Mouse (Mus musculus) embryonic facial prominence, embryonic 10.5 days (tissue): ENCODE data around the gene Syt8. TPM values are rescaled to one million over a fixed set of nuclear protein-coding genes. Genes with fewer than 3 reads are reported as not detected.

Source experiments
- DNase-seq: peaks from one replicate; pipeline ENCODE4 v3.0.0-alpha.2; 2017; ENCODE audit warnings: low spot score
- H3K27ac ChIP-seq: fragments of 300-500 bp; sonication (generic); replicated peaks from 2 replicates; pipeline ENCODE4 v1.5.1; 2016; ENCODE audit warnings: mild to moderate bottlenecking
- H3K27me3 ChIP-seq: fragments of 300-500 bp; sonication (generic); replicated peaks from 2 replicates; pipeline ENCODE4 v1.6.1; 2016; ENCODE audit warnings: low read depth, mild to moderate bottlenecking; ENCODE audit not compliant: poor library complexity, severe bottlenecking
- H3K36me3 ChIP-seq: fragments of 300-500 bp; sonication (generic); replicated peaks from 2 replicates; pipeline ENCODE4 v1.6.1; 2016; ENCODE audit warnings: mild to moderate bottlenecking, moderate library complexity
- H3K4me1 ChIP-seq: fragments of 300-500 bp; sonication (generic); 2 replicates; pipeline ENCODE4 v1.6.1; 2016
- H3K4me3 ChIP-seq: fragments of 300-500 bp; sonication (generic); 2 replicates; pipeline ENCODE4 v1.5.1; 2016; ENCODE audit warnings: mild to moderate bottlenecking, moderate library complexity
- H3K9me3 ChIP-seq: fragments of 300-500 bp; sonication (generic); 2 replicates; pipeline ENCODE4 v1.6.1; 2016; ENCODE audit warnings: mild to moderate bottlenecking
- WGBS: fragments of 180-500 bp; shearing (Covaris S2); methylation state at CpG from one replicate; pipeline ENCODE4 v1.1.7; 2016; 5-methylcytosine and 5-hydroxymethylcytosine counted together
- polyA plus RNA-seq: library from polyadenylated mRNA; unstranded; fragments of >200 nt; fragmentation: Nextera tagmentation; extraction: Ambion mirVana; gene quantifications from 2 replicates; pipeline ENCODE4 v1.2.1, GENCODE M21; 2016

The Syt8 gene
- polyA plus RNA-seq, 1 experiment from 2014 or later: not detected

DNA sequence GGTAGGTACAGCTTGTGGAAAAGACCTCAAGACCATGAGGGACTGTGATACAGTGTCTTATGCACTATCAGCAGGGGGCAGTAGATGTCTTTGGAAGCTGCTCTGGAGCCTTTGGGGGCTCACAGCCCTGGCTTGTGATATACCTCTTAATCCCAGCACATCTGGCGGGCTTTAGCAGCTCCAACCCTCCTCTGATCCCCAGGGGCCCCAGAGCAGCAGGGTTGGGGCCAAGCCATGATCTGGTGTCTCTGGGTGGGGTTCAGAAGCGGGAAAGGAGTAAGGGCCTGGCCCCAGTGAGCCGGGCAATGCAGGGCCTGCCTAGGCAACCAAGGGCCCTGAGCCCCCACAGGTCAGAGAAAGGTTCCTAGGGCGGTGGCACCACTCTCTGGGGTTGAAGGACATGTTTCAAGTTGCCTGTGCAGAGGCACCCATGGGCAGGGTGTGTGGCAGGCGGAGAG, 6.0 kb downstream of the Syt8 start:
- Histone ChIP-seq H3K36me3 (no peaks in the 10 kb centered on the region), H3K27me3 (no peaks in the 10 kb centered on the region), H3K27ac (peak overlapping the region; percentile 80), H3K9me3 (no peaks in the 10 kb centered on the region), H3K4me3 (no peak overlapping the region), H3K4me1 (peaks cover 34% of the 10 kb centered on the region)
- peak; percentile 77 for DNase-seq
- 52% methylated on average over 5 of the region's 5 CpGs for WGBS

DNA sequence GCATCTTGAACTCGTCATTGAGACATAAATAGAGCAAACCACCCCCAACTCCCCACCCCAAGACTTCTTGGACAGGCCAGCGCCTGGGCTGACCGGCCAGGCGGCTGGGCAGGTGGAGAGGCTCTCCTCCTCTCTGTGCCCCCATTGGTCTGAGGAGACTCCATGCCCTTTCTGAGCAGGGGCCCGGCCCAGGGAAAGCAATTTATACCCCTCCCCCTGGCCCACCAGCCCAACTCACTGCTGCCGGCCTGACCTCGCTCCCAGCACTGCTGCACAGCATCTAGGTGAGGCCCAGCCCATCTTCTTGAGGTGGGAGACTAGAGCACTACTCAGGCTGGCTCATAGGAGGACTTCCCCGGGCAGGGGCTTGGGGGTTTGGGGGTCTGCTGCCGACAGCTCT, 6.9 kb downstream of the Syt8 start, which contains the start of gene Tnni2:
Gene Tnni2 (plus strand): TSS at position 224 of the 400 bp plus-strand sequence.
- no peak for DNase-seq
- H3K4me1 ChIP-seq: peaks cover 34% of the 10 kb centered on the region
- no peaks in the 10 kb centered on the region for H3K9me3 ChIP-seq
- H3K27ac ChIP-seq: peak within 1 kb of the TSS; percentile 80
- H3K27me3 ChIP-seq: no peaks in the 10 kb centered on the region
- no peaks in the 10 kb centered on the region for H3K36me3 ChIP-seq
- H3K4me3 ChIP-seq: no peak within 1 kb of the TSS
- 79% methylated on average over 9 of the region's 9 CpGs for WGBS

DNA sequence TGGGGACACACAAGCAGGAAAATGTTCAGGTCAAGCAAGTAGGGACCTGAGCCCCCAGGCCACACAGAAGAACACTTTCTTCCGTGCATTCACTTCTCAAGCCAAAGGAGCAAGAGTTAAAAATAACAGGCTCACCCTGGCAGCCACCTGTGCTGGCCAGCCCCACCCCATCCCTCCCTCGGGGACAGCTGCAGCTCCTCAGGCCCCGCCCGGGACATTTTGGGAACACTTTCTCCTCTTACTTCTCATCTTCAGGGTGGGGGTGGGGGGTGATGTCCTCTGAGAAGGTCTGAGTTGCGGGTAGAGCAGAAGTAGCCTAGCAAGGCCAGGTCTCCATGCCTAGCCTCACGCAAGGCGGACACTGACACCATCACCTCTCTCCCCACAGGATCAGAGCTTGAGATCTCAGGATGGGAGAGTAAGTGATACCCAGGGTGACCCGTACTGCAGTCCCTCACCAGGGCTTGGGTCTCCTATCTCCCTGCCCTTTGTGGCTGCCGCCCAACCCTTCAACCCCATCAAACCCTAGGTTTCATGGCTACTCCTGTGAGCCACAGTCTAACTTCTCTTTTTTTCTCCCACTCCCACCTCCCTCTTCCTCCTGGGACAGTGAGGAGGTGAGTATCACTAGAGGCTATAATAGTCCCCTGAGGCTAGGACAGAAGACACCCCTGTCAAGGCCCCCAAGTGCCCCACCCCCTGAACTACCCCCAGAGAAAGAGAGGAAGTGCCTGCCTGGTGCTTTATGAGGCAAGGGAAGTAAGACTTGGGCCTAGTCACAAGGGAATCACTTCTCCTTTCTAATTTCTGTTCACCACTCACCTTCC, 7.6 kb downstream of the Syt8 start:
- H3K27me3 ChIP-seq: no peaks in the 10 kb centered on the region
- peak overlapping the region; percentile 80 for H3K27ac ChIP-seq
- no peak for DNase-seq
- no peaks in the 10 kb centered on the region for H3K36me3 ChIP-seq
- WGBS: 79% methylated on average over 9 of the region's 9 CpGs
- no peak overlapping the region for H3K4me3 ChIP-seq
- H3K9me3 ChIP-seq: no peaks in the 10 kb centered on the region
- peaks cover 34% of the 10 kb centered on the region for H3K4me1 ChIP-seq

DNA sequence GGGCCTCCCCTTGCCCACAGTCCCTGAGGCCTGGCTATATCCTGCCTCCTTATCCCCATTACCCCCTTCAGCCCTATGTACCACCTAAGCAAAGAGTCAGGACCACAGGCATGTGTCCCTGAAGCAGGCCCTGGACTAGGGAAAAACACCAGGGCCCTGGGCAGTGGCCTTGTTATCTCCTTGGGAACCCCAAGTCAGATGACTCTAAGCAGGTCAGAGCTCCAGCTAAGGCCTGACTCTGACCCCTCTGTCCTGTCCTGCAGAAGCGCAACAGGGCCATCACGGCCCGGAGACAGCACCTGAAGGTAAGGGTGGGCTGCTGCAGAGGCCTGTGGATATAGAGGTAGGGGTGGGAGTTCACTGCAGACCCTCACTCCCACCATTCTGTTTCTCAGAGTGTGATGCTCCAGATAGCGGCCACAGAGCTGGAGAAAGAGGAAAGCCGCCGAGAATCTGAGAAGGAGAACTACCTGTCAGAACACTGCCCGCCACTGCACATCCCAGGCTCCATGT, 8.3 kb downstream of the Syt8 start:
- Histone ChIP-seq H3K27me3 (no peaks in the 10 kb centered on the region), H3K4me1 (peaks cover 34% of the 10 kb centered on the region), H3K27ac (peak overlapping the region; percentile 80), H3K36me3 (no peaks in the 10 kb centered on the region), H3K9me3 (no peaks in the 10 kb centered on the region), H3K4me3 (no peak overlapping the region)
- no peak for DNase-seq
- 89% methylated on average over 7 of the region's 7 CpGs for WGBS

DNA sequence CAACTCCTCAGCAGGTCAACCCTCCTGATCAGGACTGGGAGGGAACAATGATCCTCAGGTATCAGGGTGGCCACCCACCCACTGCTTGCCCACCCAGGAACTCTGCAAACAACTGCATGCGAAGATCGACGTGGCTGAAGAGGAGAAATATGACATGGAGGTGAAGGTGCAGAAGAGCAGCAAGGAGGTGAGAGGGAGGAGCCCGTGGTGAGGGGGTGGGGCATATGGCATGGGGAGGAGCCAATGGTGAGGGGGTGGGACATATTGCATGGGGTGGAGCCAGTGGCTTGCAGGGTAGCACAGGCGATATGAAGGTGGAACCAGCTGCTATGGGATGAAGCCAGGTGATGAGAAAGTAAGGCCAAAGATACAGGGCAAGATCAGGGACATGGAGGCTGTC, 8.8 kb downstream of the Syt8 start:
- Histone ChIP-seq H3K27ac (peak overlapping the region; percentile 55; the same call in 1 of the 2 replicates), H3K27me3 (no peaks in the 10 kb centered on the region), H3K4me3 (no peak overlapping the region), H3K36me3 (no peaks in the 10 kb centered on the region), H3K4me1 (peaks cover 34% of the 10 kb centered on the region), H3K9me3 (no peaks in the 10 kb centered on the region)
- WGBS: 88% methylated on average over 5 of the region's 5 CpGs
- no peak for DNase-seq

DNA sequence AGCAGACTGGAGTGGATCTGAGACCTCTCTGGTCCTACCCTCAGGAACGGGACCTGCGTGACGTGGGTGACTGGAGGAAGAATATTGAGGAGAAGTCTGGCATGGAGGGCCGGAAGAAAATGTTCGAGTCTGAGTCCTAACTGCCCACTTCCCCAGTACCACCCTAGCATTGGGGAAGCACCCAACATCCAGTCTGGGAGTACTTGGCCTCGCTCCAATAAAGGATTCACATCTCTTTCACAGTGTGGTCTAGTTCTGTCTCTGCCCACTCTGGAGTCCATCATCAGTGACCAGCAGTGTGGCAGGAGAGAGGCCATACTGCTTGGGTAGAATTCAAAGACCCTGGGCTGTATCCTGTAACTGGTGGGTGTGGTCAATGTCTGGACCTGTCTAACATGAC, 9.5 kb downstream of the Syt8 start:
- Histone ChIP-seq H3K4me1 (peaks cover 34% of the 10 kb centered on the region), H3K9me3 (no peaks in the 10 kb centered on the region), H3K27ac (peak overlapping the region; percentile 55), H3K4me3 (no peak overlapping the region), H3K36me3 (no peaks in the 10 kb centered on the region), H3K27me3 (no peaks in the 10 kb centered on the region)
- 87% methylated on average over 6 of the region's 6 CpGs for WGBS
- no peak for DNase-seq

DNA sequence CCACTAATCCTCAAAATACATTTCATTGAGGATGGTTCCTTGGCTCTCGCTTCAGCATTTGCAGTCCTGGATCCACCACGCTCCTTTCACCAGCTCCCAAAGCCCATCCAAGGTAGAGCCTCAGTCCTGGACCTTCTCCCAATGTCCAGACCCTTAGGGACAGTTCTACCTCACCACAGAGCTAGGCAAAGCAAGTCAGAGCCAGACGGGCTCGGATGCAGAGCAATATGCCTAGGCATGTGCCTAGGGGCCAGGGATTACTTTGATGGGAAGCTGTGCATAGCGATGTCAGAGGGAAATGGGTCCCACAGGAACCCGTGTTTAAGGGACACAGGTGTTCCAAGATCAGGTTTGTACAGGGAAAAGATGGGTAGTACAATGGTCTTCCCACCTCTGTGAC, 10.7 kb downstream of the Syt8 start:
- Histone ChIP-seq H3K4me1 (peaks cover 27% of the 10 kb centered on the region), H3K27me3 (no peaks in the 10 kb centered on the region), H3K4me3 (no peak overlapping the region), H3K27ac (peak overlapping the region; percentile 55; the same call in 1 of the 2 replicates), H3K9me3 (no peaks in the 10 kb centered on the region), H3K36me3 (no peaks in the 10 kb centered on the region)
- 85% methylated on average over 6 of the region's 6 CpGs for WGBS
- DNase-seq: no peak

DNA sequence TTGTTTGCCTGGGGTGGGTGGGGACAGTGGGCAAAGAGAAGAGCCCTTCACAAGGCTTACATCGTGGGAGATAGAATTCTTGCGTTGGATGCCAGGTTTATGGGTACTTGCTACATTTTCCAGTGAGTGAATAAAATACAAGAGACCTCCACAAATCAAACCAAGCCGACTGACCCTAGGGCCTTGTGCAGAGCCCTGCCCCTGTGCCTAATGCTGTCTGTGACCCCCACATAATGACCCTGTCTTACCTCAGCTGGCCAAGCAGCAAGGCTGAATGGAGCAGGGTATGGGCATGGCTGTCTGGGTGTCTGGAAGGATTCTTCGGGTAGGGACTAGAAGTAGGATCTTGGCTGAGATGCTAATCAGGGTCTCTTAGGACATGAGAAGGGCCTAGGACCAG, 11.6 kb downstream of the Syt8 start:
- 91% methylated on average over 4 of the region's 4 CpGs for WGBS
- no peak overlapping the region for H3K4me3 ChIP-seq
- no peak overlapping the region for H3K27ac ChIP-seq
- H3K36me3 ChIP-seq: no peaks in the 10 kb centered on the region
- no peaks in the 10 kb centered on the region for H3K27me3 ChIP-seq
- no peaks in the 10 kb centered on the region for H3K9me3 ChIP-seq
- DNase-seq: no peak
- peaks cover 18% of the 10 kb centered on the region for H3K4me1 ChIP-seq

DNA sequence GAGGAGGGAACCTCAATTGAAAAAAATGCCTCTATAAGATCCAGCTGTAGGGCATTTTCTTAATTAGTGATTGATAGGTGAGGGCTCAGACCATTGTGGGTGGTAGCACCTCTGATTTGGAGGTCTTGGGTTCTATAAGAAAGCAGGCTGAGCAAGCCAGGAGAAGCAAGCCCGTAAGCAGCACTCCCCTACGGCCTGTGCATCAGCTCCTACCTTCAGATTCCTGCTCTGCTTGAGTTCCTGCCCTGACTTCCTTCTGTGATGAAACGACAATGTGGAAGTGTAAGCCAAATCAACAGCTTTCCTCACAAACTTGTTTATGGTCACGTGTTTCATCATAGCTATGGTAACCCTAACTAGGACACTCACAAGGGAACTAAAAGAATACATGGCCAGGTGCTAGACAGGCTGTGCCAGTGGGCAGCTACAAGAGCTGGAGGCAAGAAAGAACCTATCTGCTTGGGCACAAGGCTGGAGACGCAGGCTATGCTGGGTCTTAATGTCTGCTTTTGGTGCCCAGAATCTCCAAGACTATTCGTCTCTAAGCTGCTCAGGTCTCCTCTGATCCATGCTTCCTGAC, 14.5 kb downstream of the Syt8 start:
- no peak overlapping the region for H3K4me3 ChIP-seq
- 83% methylated on average over 6 of the region's 6 CpGs for WGBS
- DNase-seq: no peak
- no peaks in the 10 kb centered on the region for H3K36me3 ChIP-seq
- H3K4me1 ChIP-seq: peaks cover 9% of the 10 kb centered on the region
- no peaks in the 10 kb centered on the region for H3K9me3 ChIP-seq
- H3K27ac ChIP-seq: no peak overlapping the region; the same call in 1 of the 2 replicates
- H3K27me3 ChIP-seq: no peaks in the 10 kb centered on the region

DNA sequence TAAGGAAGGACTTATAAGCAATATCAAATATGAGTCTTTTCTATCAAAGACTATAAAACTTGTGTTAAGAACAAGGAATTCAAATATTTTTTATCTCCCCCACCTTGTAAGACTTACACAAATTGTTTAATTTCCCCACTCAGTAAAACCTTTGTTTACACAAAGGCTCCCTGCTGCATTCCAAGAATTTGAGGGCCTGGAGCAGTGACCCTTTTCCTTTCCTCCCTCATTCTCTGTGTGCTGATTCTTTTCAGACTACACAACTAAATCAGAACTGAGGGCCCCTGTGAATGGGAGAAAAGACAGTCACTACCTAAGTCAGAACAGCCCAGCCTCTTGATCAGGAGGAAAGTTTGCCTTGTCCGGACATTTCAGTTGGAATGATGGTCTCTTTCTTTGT, 20.1 kb downstream of the Syt8 start:
- peak overlapping the region; percentile 93 for H3K27ac ChIP-seq
- no peaks in the 10 kb centered on the region for H3K27me3 ChIP-seq
- H3K4me1 ChIP-seq: peaks cover 64% of the 10 kb centered on the region
- no peaks in the 10 kb centered on the region for H3K9me3 ChIP-seq
- WGBS: 28% methylated on average over 1 of the region's 1 CpGs
- H3K36me3 ChIP-seq: no peaks in the 10 kb centered on the region
- no peak for DNase-seq
- H3K4me3 ChIP-seq: no peak overlapping the region

DNA sequence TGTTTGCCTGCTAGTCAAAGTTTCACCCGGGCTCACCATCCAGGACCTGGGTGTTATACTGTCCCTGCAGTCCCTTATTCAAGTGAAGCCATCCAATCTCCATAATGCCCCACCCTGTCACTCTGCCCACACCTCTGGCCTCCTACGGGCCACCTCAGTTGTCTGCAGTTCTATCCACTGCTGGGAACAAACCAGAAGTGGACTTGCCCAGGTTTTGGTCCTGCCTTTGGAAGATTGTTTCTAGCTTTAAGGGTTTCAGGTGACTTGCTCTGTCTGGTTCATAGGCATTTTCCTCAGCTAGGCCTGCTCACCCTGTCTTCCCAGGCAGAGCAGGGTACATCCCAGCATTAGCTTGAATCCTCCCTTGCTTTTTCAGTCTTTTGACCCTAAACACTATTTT, 20.6 kb downstream of the Syt8 start:
- H3K9me3 ChIP-seq: no peaks in the 10 kb centered on the region
- DNase-seq: no peak
- H3K4me3 ChIP-seq: no peak overlapping the region
- peaks cover 66% of the 10 kb centered on the region for H3K4me1 ChIP-seq
- H3K27ac ChIP-seq: peak overlapping the region; percentile 93
- no peaks in the 10 kb centered on the region for H3K27me3 ChIP-seq
- 60% methylated on average over 2 of the region's 2 CpGs for WGBS
- H3K36me3 ChIP-seq: no peaks in the 10 kb centered on the region

DNA sequence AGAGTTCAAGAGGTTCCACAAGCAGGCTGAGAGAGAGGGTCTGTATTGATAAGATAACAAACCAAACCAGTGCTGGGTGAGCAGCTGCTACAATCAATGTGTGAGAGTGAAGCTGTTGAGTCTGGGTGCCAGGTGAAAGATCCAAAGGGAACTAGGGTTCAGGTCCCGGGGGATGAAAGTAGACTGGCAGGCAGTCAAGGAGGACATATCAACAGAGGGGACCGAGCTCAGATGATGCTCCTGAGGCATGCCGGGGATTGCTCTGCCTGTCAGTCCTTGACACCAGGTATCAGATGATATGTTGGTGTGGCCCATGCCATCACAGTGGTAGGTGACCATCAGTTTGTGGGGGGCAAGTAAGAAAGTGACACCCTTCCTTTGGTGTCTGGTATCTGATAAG, 22.2 kb downstream of the Syt8 start:
- 81% methylated on average over 3 of the region's 3 CpGs for WGBS
- Histone ChIP-seq H3K36me3 (no peaks in the 10 kb centered on the region), H3K27ac (peak overlapping the region; percentile 93)

More for the DNA sequence above, 22.2 kb downstream of the Syt8 start:
- no peaks in the 10 kb centered on the region for H3K9me3 ChIP-seq
- DNase-seq: no peak
- peaks cover 69% of the 10 kb centered on the region for H3K4me1 ChIP-seq
- H3K27me3 ChIP-seq: no peaks in the 10 kb centered on the region
- no peak overlapping the region for H3K4me3 ChIP-seq
